Mouse (Mus musculus) lung, embryonic 14.5 days (tissue): ENCODE measurements at regions not wholly inside any gene's neighbourhood (a gene's known extent, or its start where the extent isn't known, plus 50 kb on each side); places are given as distances from the start of the nearest gene placed in this dataset.

Experiments used
- ATAC-seq: fragments of 200-750 bp; cut with Nextera tagmentation; 2 replicates; pipeline ENCODE4 v1.8.0; 2017; ENCODE audit warnings: mild to moderate bottlenecking, moderate TSS enrichment, moderate library complexity; ENCODE audit not compliant: insufficient read depth
- DNase-seq: peaks from one replicate; pipeline ENCODE4 v3.0.0-alpha.2; 2015
- H3K27ac ChIP-seq: fragments of 300-500 bp; sonication (generic); 2 replicates; pipeline ENCODE4 v1.5.1; 2014; ENCODE audit warnings: low read depth, mild to moderate bottlenecking, moderate library complexity
- H3K27me3 ChIP-seq: fragments of 300-500 bp; sonication (generic); 2 replicates; pipeline ENCODE4 v1.6.1; 2014; ENCODE audit warnings: low read length, control low read depth; ENCODE audit not compliant: insufficient read depth
- H3K36me3 ChIP-seq: fragments of 300-500 bp; sonication (generic); 2 replicates; pipeline ENCODE4 v1.6.1; 2014; ENCODE audit warnings: control low read depth; ENCODE audit not compliant: insufficient read depth
- H3K4me1 ChIP-seq: fragments of 300-500 bp; sonication (generic); 2 replicates; pipeline ENCODE4 v1.6.1; 2014; ENCODE audit warnings: antibody characterized with exemption, control low read depth; ENCODE audit not compliant: insufficient read depth
- H3K4me2 ChIP-seq: fragments of 300-500 bp; sonication (generic); 2 replicates; pipeline ENCODE4 v1.6.1; 2014; ENCODE audit warnings: mild to moderate bottlenecking
- H3K4me3 ChIP-seq: fragments of 300-500 bp; sonication (generic); 2 replicates; pipeline ENCODE4 v1.5.1; 2014; ENCODE audit warnings: low read depth, low read length
- H3K9ac ChIP-seq: fragments of 300-500 bp; sonication (generic); 2 replicates; pipeline ENCODE4 v1.6.1; 2014
- H3K9me3 ChIP-seq: fragments of 300-500 bp; sonication (generic); 2 replicates; pipeline ENCODE4 v1.6.1; 2016; ENCODE audit warnings: low read depth, low read length, control low read depth
- CTCF ChIP-seq: IDR thresholded peaks from 2 replicates; pipeline ENCODE4 v1.5.1; 2016; ENCODE audit warnings: antibody characterized with exemption, low read depth
- WGBS: fragments of 180-500 bp; shearing (Covaris S2); extraction: QIAGEN DNeasy Blood & Tissue Kit; methylation state at CpG from one replicate; pipeline ENCODE4 v1.1.7; 2014; 5-methylcytosine and 5-hydroxymethylcytosine counted together

DNA sequence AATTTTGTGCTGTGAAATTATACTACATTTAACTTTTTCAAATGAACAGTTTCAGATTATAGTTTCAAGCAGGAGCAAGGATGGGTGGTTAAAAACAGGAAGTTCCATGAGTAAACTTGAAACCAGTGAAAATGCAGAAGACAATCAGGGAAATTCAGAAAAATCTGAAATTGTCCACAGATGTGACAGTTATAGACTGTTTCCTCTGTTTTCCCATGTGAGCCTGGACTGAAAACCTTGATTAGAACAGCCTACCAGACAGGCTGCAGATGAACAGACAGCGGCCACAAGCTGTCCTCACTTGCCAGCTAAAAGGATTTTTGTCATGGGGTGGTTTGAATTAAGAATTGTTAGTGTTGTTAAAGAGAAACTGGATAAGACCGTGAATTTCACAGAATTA lies 91.4 kb downstream of the Nfkbiz start:
- WGBS, result 72% methylated on average over 2 of the region's 2 CpGs
- no peak for TF ChIP-seq CTCF

DNA sequence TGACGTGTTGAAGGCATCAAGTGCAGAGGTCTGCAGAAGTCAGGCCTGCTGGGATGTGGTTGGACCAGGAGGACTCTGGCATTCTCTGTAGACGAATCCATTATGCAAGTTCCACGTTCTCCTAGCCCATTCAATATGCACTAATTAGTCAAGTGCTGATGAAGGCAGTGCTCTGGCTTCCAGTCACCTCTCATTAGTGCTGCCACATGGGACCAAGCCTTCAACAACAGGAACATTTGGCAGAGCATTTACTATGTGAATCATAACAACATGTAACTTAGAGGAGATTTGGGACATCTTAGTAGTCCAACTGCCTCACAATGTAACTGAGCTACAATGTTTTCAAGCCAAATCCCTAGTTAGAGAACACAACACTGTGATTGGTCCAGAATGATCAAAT lies 92.5 kb downstream of the Nfkbiz start:
- no peak for ATAC-seq
- TF ChIP-seq CTCF, result no peak
- Histone ChIP-seq H3K9me3 (no peaks in the 10 kb centered on the region), H3K4me2 (no peak overlapping the region), H3K9ac (no peak overlapping the region), H3K27ac (no peak overlapping the region), H3K27me3 (no peaks in the 10 kb centered on the region), H3K36me3 (no peaks in the 10 kb centered on the region), H3K4me1 (no peaks in the 10 kb centered on the region), H3K4me3 (no peak overlapping the region)
- 68% methylated on average over 3 of the region's 3 CpGs for WGBS
- no peak for DNase-seq

More for the DNA sequence above, 91.4 kb downstream of the Nfkbiz start:
- no peaks in the 10 kb centered on the region for H3K9me3 ChIP-seq
- no peak overlapping the region for H3K27ac ChIP-seq
- no peaks in the 10 kb centered on the region for H3K36me3 ChIP-seq
- ATAC-seq, result no peak
- DNase-seq, result no peak
- no peaks in the 10 kb centered on the region for H3K4me1 ChIP-seq
- H3K4me2 ChIP-seq, result no peak overlapping the region
- H3K9ac ChIP-seq, result no peak overlapping the region
- H3K4me3 ChIP-seq, result no peak overlapping the region
- no peaks in the 10 kb centered on the region for H3K27me3 ChIP-seq

DNA sequence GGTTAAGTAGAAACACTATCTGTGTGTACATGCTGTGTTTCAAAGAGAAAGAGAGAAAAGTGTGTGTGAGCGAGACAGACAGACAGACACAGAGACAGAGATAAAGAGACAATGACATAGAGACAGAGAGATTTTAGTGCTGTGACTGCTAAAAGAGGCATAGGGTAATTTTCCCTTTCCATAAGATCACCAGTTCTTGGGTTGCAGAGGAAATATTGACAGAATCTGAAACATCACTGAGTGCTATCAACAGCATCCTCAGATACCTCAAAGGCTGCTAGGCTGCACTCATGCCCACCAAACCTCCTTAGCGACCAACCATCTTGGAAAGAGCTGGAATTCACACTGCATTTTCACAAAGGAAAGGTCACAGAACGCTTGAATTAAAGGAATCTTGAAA lies 93.6 kb downstream of the Nfkbiz start:
- Histone ChIP-seq H3K27ac (no peak overlapping the region), H3K4me3 (no peak overlapping the region), H3K36me3 (no peaks in the 10 kb centered on the region), H3K4me1 (no peaks in the 10 kb centered on the region), H3K27me3 (no peaks in the 10 kb centered on the region), H3K9me3 (no peaks in the 10 kb centered on the region), H3K9ac (no peak overlapping the region), H3K4me2 (no peak overlapping the region)
- WGBS, result 66% methylated on average over 3 of the region's 3 CpGs
- TF ChIP-seq CTCF, result no peak
- ATAC-seq (no peak), DNase-seq (no peak)

DNA sequence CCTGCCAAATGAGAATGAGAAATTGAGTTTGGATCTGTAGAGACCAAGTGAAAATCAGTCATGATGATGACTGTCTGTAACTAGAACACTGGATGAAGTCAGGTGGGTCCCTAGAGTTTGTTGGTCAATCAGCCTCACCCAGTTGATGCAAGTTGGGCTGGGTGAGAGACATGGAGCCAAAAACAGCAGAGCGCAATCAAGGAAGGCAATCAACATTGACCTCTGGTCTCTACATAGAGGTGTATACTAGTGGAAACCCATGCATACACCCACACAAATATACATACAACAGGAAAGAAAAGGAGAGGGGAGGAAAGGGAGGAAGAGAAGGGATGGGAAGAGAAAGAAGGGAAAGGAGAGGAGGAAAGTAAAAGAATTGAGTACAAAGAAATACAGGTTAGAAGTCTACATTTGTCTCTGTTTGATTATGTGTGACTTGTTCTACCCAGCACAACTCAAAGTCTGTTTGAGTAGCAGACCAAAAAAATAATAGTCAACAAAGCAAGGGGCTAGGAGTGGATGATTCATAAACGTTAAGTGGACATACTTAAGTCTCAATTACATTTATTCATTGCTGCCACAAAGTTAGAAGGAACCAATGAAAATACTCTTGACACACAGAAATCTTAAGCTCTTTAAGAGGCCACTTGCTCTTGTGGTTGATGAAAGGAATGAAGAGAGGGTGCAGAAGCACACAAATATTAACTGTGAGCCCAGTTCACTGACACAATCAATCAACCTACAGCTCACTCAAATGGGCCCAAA lies 97.4 kb downstream of the Nfkbiz start:
- H3K27ac ChIP-seq, result peak overlapping the region; percentile 30; the same call in 1 of the 2 replicates
- H3K4me2 ChIP-seq, result no peak overlapping the region
- H3K4me1 ChIP-seq, result no peaks in the 10 kb centered on the region
- no peaks in the 10 kb centered on the region for H3K27me3 ChIP-seq
- no peaks in the 10 kb centered on the region for H3K9me3 ChIP-seq
- no peaks in the 10 kb centered on the region for H3K36me3 ChIP-seq
- DNase-seq (peak; percentile 44), ATAC-seq (peak; percentile 82)
- no peak for TF ChIP-seq CTCF
- H3K4me3 ChIP-seq, result no peak overlapping the region
- no peak overlapping the region for H3K9ac ChIP-seq
- 75% methylated on average over 2 of the region's 2 CpGs for WGBS

DNA sequence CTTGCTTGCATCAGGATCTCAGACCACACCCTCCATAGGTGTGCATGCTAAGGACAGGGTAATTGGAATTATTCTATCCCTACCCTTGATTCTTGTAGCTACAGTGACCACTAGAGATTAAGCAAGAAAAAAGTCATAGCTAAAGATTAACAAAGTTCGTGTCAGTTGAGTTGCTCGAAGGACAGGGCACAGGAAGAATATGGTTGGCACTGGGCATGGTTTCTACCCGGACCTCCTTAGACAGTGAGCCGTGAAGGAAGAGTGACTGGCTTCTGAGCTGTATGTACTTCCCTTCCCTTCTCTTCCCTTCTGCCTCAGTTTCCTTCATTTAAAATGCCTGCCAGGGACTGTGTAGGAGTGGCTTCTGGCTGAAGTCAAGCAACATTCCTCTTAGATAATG lies 100.0 kb downstream of the Nfkbiz start:
- no peak overlapping the region for H3K4me2 ChIP-seq
- no peak for ATAC-seq
- H3K27ac ChIP-seq, result no peak overlapping the region
- no peaks in the 10 kb centered on the region for H3K4me1 ChIP-seq
- no peaks in the 10 kb centered on the region for H3K9me3 ChIP-seq
- WGBS, result 85% methylated on average over 4 of the region's 4 CpGs
- H3K27me3 ChIP-seq, result no peaks in the 10 kb centered on the region
- no peak for DNase-seq
- no peak overlapping the region for H3K4me3 ChIP-seq
- no peaks in the 10 kb centered on the region for H3K36me3 ChIP-seq
- TF ChIP-seq CTCF, result no peak
- H3K9ac ChIP-seq, result no peak overlapping the region

DNA sequence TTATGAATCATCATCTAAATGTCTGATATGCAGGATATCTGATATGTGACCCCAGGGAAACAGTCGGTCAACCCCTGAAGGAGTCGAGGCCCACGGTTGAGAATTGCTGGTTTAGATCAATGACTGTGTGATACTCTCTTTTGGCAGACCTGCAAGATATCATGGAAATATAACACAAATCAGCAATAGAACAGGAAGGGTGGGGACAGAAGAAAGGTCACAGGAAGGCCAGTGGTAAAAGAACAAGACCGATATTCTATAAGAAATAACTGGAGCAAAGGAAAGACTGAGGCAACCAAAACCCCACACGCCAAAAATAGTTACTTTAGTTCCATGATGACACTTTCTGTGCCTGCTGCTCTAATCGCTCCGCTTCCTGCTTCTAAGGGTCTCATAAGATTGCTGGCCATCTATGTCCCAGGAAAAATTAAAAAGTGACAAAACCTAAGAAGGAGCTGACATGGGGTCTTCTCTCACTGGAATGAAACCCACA lies 103.2 kb downstream of the Nfkbiz start:
- no peak overlapping the region for H3K9ac ChIP-seq
- DNase-seq (no peak), ATAC-seq (no peak)
- H3K27ac ChIP-seq, result no peak overlapping the region
- H3K4me1 ChIP-seq, result no peaks in the 10 kb centered on the region
- H3K4me2 ChIP-seq, result no peak overlapping the region
- H3K27me3 ChIP-seq, result no peaks in the 10 kb centered on the region
- H3K9me3 ChIP-seq, result no peaks in the 10 kb centered on the region
- no peak for TF ChIP-seq CTCF
- H3K36me3 ChIP-seq, result no peaks in the 10 kb centered on the region
- 90% methylated on average over 7 of the region's 7 CpGs for WGBS
- H3K4me3 ChIP-seq, result no peak overlapping the region

DNA sequence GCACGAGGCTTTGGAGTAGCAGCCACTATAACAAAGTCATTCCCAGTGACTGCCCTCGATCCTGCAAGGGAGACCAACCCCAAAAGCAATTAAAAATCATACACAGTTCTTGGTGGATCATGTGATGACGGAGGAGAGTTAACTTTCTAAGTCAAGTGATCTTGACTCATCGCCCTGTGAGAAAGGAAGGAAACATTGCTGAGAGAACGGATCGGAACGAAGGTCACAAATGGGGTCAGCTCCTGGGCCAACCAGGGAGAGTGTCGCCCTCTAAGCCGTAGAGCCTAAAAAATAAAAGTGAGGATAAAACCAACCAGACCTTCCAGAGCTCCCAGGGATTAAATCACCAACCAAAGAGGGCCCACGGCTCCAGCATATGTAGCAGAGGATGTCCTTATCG lies 104.4 kb downstream of the Nfkbiz start:
- no peak for ATAC-seq
- DNase-seq, result no peak
- 76% methylated on average over 11 of the region's 11 CpGs for WGBS
- Histone ChIP-seq H3K4me1 (no peaks in the 10 kb centered on the region), H3K9me3 (no peaks in the 10 kb centered on the region), H3K9ac (no peak overlapping the region), H3K4me3 (no peak overlapping the region), H3K36me3 (no peaks in the 10 kb centered on the region), H3K27ac (no peak overlapping the region), H3K27me3 (no peaks in the 10 kb centered on the region), H3K4me2 (no peak overlapping the region)
- no peak for TF ChIP-seq CTCF
